Mouse (Mus musculus): ENCODE measurements around the gene Crnkl1.

DNA sequence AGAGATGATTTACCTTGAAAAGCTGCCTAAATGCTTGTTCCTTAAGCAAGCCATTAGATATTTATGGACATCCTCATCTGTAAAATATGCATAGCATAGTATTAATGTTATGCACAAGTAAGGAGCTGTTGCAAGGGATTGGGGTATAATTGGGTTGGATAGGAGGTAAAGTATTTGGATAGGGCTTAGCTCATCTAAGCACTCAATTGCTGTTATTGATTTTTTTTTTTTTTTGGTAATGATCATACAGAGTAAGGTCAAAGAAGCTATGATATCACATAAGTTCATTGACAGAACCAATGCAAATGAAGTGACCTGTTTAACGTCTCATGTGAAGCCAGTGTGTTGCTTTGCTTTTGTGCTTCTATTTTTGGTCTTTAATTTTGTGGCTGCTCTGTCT, 60.9 kb downstream of the Crnkl1 start:
- TF ChIP-seq POLR2A (IDR thresholded peaks at IDR 0.05; ENCODE audit: borderline replicate concordance, control insufficient read depth, low read depth, low read length) (no peak), CTCF (IDR thresholded peaks at IDR 0.05; ENCODE audit: control insufficient read depth, insufficient read depth, low read length) (no peak)
